Mouse (Mus musculus) midbrain, embryonic 15.5 days (tissue): ENCODE results near the gene Ank2. TPM values are rescaled to one million over a fixed set of nuclear protein-coding genes. Genes with fewer than 3 reads are reported as not detected.
A peak's percentile ranks its signal among the peaks of the same experiment; 100 is the strongest.
"Not testable (repeated sequence)": the region's sequence is repeated elsewhere in the genome, so short reads cannot be mapped to it uniquely, and the experiment has no call there.

Experiments
- ATAC-seq: fragments of 200-750 bp; cut with Nextera tagmentation; replicated peaks from 2 replicates; pipeline ENCODE4 v1.8.0; 2017; ENCODE audit warnings: moderate TSS enrichment
- H3K27ac ChIP-seq: fragments of 300-500 bp; sonication (generic); 2 replicates; pipeline ENCODE4 v1.5.1; 2015; ENCODE audit warnings: mild to moderate bottlenecking, inconsistent platforms
- H3K27me3 ChIP-seq: fragments of 300-500 bp; sonication (generic); replicated peaks from 2 replicates; pipeline ENCODE4 v1.6.1; 2015; ENCODE audit warnings: inconsistent platforms
- H3K36me3 ChIP-seq: fragments of 300-500 bp; sonication (generic); replicated peaks from 2 replicates; pipeline ENCODE4 v1.6.1; 2015; ENCODE audit warnings: inconsistent platforms
- H3K4me1 ChIP-seq: fragments of 300-500 bp; sonication (generic); 2 replicates; pipeline ENCODE4 v1.6.1; 2015; ENCODE audit warnings: inconsistent platforms
- H3K4me2 ChIP-seq: fragments of 300-500 bp; sonication (generic); 2 replicates; pipeline ENCODE4 v1.6.1; 2015; ENCODE audit warnings: inconsistent platforms, mild to moderate bottlenecking, moderate library complexity
- H3K4me3 ChIP-seq: fragments of 300-500 bp; sonication (generic); 2 replicates; pipeline ENCODE4 v1.5.1; 2015; ENCODE audit warnings: mild to moderate bottlenecking, inconsistent platforms
- H3K9ac ChIP-seq: fragments of 300-500 bp; sonication (generic); 2 replicates; pipeline ENCODE4 v1.6.1; 2015; ENCODE audit warnings: mild to moderate bottlenecking, inconsistent platforms
- H3K9me3 ChIP-seq: fragments of 300-500 bp; sonication (generic); 2 replicates; pipeline ENCODE4 v1.6.1; 2016; ENCODE audit warnings: inconsistent platforms
- WGBS: fragments of 180-500 bp; shearing (Covaris S2); methylation state at CpG from one replicate; pipeline ENCODE4 v1.1.7; 2015; ENCODE audit warnings: mixed read lengths; 5-methylcytosine and 5-hydroxymethylcytosine counted together
- polyA plus RNA-seq: library from polyadenylated mRNA; unstranded; fragments of >200 nt; fragmentation: Nextera tagmentation; extraction: Ambion mirVana; gene quantifications from 2 replicates; pipeline ENCODE4 v1.2.1, GENCODE M21; 2015

The Ank2 gene
- polyA plus RNA-seq, 1 experiment from 2014 or later: 216 TPM

DNA sequence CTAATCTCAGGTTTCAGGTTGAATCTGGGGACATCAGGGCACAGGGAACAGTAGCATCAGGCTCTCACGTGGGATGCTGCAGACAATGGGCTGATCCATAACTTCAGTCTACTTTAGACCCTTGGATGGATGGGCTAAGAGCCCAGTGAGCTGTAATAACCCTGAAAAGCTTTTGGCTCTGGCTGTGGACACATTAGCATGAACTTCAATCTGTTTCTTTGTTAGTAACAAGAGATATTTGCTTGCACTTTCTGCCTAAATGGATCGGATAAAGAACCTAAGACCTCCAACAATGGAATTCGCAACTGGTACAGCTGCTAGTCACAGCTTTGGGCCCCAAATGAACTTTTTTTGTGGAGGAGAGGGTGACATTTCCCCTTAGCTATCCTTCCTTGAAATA, 94.8 kb downstream of the Ank2 start:
- H3K4me3 ChIP-seq: no peak overlapping the region
- no peaks in the 10 kb centered on the region for H3K36me3 ChIP-seq
- 0 out of 2 replicates have a peak overlapping the region, but pooled peaks have one; percentile 16 for H3K27ac ChIP-seq
- H3K27me3 ChIP-seq: no peaks in the 10 kb centered on the region
- H3K4me2 ChIP-seq: 0 out of 2 replicates have a peak overlapping the region, but pooled peaks have one; percentile 0
- ATAC-seq: no peak
- H3K9ac ChIP-seq: no peak overlapping the region
- 20% methylated on average over 3 of the region's 3 CpGs for WGBS
- no peaks in the 10 kb centered on the region for H3K9me3 ChIP-seq
- H3K4me1 ChIP-seq: peaks cover 29% of the 10 kb centered on the region

- H3K27ac ChIP-seq: no peak overlapping the region; the same call in 1 of the 2 replicates
- no peak for ATAC-seq
- H3K27me3 ChIP-seq: no peaks in the 10 kb centered on the region
- no peak overlapping the region for H3K9ac ChIP-seq
- no peaks in the 10 kb centered on the region for H3K9me3 ChIP-seq
- no peak overlapping the region for H3K4me2 ChIP-seq
- 0 out of 2 replicates have a peak, but pooled peaks cover 7% of the 10 kb centered on the region for H3K36me3 ChIP-seq
- H3K4me1 ChIP-seq: peaks cover 11% of the 10 kb centered on the region; the same call in 1 of the 2 replicates
- WGBS: 80% methylated on average over 5 of the region's 5 CpGs
- H3K4me3 ChIP-seq: no peak overlapping the region
These were observed 98.2 kb downstream of the Ank2 start for GRCm38 (mm10) chr3:127400976-127401375.

- H3K36me3 ChIP-seq, H3K9ac ChIP-seq, H3K4me2 ChIP-seq, H3K27ac ChIP-seq, H3K4me3 ChIP-seq, H3K27me3 ChIP-seq, H3K9me3 ChIP-seq: not testable (repeated sequence)
- 95% methylated on average over 3 of the region's 3 CpGs for WGBS
- peak; percentile 29; the same call in 1 of the 2 replicates for ATAC-seq
- peaks cover 11% of the 10 kb centered on the region; the same call in 1 of the 2 replicates for H3K4me1 ChIP-seq
These were observed 98.7 kb downstream of the Ank2 start for GRCm38 (mm10) chr3:127400468-127400867.

DNA sequence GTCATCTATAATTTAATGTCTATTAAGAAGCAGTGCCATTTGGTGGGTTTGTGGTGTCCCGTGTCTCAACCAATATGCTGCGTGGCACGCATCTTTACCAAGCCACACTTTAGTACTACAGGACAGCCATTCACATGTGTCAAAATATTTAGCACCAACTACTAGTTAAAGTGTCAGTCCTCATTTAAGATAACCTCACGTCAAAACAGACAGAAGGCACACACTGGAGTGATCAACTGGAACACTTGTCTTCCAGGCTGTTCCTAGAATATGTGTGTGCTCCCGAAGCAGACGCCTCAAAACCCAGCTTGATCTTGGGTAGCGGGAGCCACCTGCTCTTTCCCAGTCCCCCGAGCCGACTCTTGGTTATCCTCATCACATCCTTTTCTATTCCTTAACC, 101.4 kb downstream of the Ank2 start:
- WGBS: 94% methylated on average over 9 of the region's 9 CpGs

DNA sequence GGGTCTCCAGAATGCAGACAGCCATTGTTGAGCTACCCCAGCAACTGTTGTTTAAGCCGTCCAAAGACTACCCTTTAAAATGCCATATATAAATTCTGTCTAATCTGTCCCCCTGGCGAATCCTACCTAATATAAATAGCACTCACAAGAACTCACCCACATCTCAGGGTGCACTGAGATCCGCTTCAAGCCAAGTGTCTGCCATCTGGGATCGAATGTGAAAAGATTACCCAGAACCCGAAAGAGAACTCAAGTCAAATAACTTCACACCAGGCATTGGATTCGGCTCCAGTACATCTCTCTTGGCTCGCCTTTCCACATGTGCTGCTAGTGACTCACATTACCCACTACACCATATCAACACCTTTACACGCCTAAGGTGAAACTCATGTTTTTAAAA, 103.9 kb downstream of the Ank2 start:
- 95% methylated on average over 8 of the region's 8 CpGs for WGBS

More for the DNA sequence above, 101.4 kb downstream of the Ank2 start:
- Histone ChIP-seq H3K4me3 (no peak overlapping the region), H3K36me3 (0 out of 2 replicates have a peak, but pooled peaks cover 7% of the 10 kb centered on the region), H3K4me2 (no peak overlapping the region), H3K4me1 (no peaks in the 10 kb centered on the region), H3K27ac (no peak overlapping the region), H3K9me3 (no peaks in the 10 kb centered on the region), H3K27me3 (no peaks in the 10 kb centered on the region), H3K9ac (no peak overlapping the region)
- no peak for ATAC-seq

GRCm38 (mm10) chr3:127387016-127387517, 112.1 kb downstream of the Ank2 start:
- H3K27me3 ChIP-seq: no peaks in the 10 kb centered on the region
- no peak overlapping the region for H3K4me3 ChIP-seq
- WGBS: 14% methylated on average over 14 of the region's 14 CpGs
- H3K4me1 ChIP-seq: no peaks in the 10 kb centered on the region
- no peak overlapping the region for H3K9ac ChIP-seq
- no peaks in the 10 kb centered on the region for H3K9me3 ChIP-seq
- H3K4me2 ChIP-seq: no peak overlapping the region
- no peaks in the 10 kb centered on the region for H3K36me3 ChIP-seq
- H3K27ac ChIP-seq: no peak overlapping the region
- ATAC-seq: peak; percentile 83

More for the DNA sequence above, 103.9 kb downstream of the Ank2 start:
- Histone ChIP-seq H3K36me3 (0 out of 2 replicates have a peak, but pooled peaks cover 7% of the 10 kb centered on the region), H3K4me3 (no peak overlapping the region), H3K9ac (no peak overlapping the region), H3K9me3 (no peaks in the 10 kb centered on the region), H3K27ac (no peak overlapping the region), H3K27me3 (no peaks in the 10 kb centered on the region), H3K4me2 (no peak overlapping the region), H3K4me1 (no peaks in the 10 kb centered on the region)
- no peak for ATAC-seq

GRCm38 (mm10) chr3:127383231-127383630, 115.9 kb downstream of the Ank2 start:
- Histone ChIP-seq H3K27me3 (no peaks in the 10 kb centered on the region), H3K9ac (no peak overlapping the region), H3K27ac (no peak overlapping the region), H3K36me3 (no peaks in the 10 kb centered on the region), H3K9me3 (no peaks in the 10 kb centered on the region), H3K4me1 (no peaks in the 10 kb centered on the region), H3K4me2 (no peak overlapping the region), H3K4me3 (no peak overlapping the region)
- no peak for ATAC-seq
- WGBS: 98% methylated on average over 3 of the region's 3 CpGs

DNA sequence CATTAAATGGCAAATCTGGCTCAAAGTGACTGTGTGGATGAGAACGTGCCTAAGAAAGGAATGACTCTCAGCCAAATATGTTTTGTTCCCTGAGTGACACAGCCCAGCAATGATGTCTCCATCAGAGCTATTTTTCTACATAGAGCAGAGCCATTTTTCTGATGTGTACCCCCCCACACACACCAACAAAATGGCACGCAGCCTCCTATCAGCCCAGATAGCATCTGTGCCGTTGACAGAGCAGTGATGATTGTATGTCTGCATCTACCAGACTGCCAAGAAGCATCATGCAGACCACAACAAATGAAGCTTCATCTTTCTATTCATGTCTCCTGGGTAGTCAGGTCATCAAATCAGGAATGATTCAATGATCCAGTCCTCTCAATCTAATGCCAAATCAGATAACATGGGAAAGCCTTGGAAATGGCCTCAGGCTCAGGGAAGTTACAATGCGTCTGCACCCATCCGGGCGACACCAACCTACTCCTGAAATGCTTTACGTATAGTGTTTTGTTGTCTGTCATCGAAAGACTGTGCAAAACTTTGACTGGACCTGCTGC, 122.2 kb downstream of the Ank2 start:
- ATAC-seq: no peak
- Histone ChIP-seq H3K4me2 (no peak overlapping the region), H3K9ac (no peak overlapping the region), H3K27me3 (no peaks in the 10 kb centered on the region), H3K9me3 (no peaks in the 10 kb centered on the region), H3K36me3 (no peaks in the 10 kb centered on the region), H3K4me1 (peaks cover 22% of the 10 kb centered on the region), H3K27ac (no peak overlapping the region), H3K4me3 (no peak overlapping the region)
- 77% methylated on average over 8 of the region's 8 CpGs for WGBS

GRCm38 (mm10) chr3:127375956-127376660, 123.0 kb downstream of the Ank2 start:
- Histone ChIP-seq H3K27me3 (no peaks in the 10 kb centered on the region), H3K4me2 (no peak overlapping the region), H3K9me3 (no peaks in the 10 kb centered on the region), H3K4me3 (no peak overlapping the region), H3K4me1 (peaks cover 22% of the 10 kb centered on the region), H3K36me3 (no peaks in the 10 kb centered on the region), H3K27ac (0 out of 2 replicates have a peak overlapping the region, but pooled peaks have one; percentile 30), H3K9ac (no peak overlapping the region)
- ATAC-seq: no peak
- 27% methylated on average over 11 of the region's 11 CpGs for WGBS

- Histone ChIP-seq H3K9ac (no peak overlapping the region), H3K27ac (no peak overlapping the region), H3K27me3 (no peaks in the 10 kb centered on the region), H3K4me3 (no peak overlapping the region), H3K4me2 (no peak overlapping the region), H3K9me3 (no peaks in the 10 kb centered on the region), H3K4me1 (peaks cover 22% of the 10 kb centered on the region), H3K36me3 (no peaks in the 10 kb centered on the region)
- 90% methylated on average over 6 of the region's 6 CpGs for WGBS
- no peak for ATAC-seq
These were observed 124.9 kb downstream of the Ank2 start for GRCm38 (mm10) chr3:127374190-127374710.

DNA sequence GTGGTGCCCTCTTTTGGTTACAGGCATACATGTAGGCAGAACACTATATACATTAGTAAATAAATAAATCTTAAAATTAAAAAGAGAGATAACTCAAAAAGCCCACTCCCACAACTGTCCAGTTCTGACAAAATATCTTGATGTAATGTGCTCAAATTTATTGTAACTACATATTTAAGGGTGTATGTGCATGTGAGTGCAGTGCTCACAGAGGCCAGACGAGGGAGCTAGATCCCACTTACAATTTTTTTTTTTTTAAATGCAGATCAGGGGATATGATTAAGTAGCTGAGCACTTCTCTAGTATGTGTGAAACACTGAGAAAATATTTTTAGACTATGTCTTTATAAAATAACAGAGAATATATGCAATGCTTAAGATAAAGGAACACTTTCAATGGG, 127.4 kb downstream of the Ank2 start:
- Histone ChIP-seq H3K4me2 (no peak overlapping the region), H3K27me3 (no peaks in the 10 kb centered on the region)
- 97% methylated on average over 1 of the region's 1 CpGs for WGBS

GRCm38 (mm10) chr3:127369529-127369928, 129.6 kb downstream of the Ank2 start:
- H3K27me3 ChIP-seq: no peaks in the 10 kb centered on the region
- H3K27ac ChIP-seq: no peak overlapping the region
- WGBS: 69% methylated on average over 6 of the region's 6 CpGs
- H3K9ac ChIP-seq: no peak overlapping the region
- H3K4me3 ChIP-seq: no peak overlapping the region
- H3K4me2 ChIP-seq: no peak overlapping the region
- H3K36me3 ChIP-seq: no peaks in the 10 kb centered on the region
- H3K9me3 ChIP-seq: no peaks in the 10 kb centered on the region
- peaks cover 5% of the 10 kb centered on the region; the same call in 1 of the 2 replicates for H3K4me1 ChIP-seq
- no peak for ATAC-seq

More for the DNA sequence above, 127.4 kb downstream of the Ank2 start:
- Histone ChIP-seq H3K4me3 (no peak overlapping the region), H3K4me1 (peaks cover 20% of the 10 kb centered on the region), H3K9ac (no peak overlapping the region), H3K36me3 (no peaks in the 10 kb centered on the region), H3K9me3 (no peaks in the 10 kb centered on the region), H3K27ac (no peak overlapping the region)
- no peak for ATAC-seq
